Mouse (Mus musculus): ENCODE measurements around the gene Ceacam18. TPM values are rescaled to one million over a fixed set of nuclear protein-coding genes. Genes with fewer than 3 reads are reported as not detected.
A peak's percentile ranks its signal among the peaks of the same experiment; 100 is the strongest.

Ceacam18 gene
- not detected in 2 replicates for polyA plus RNA-seq (2015; fragmentation: Nextera tagmentation; extraction: Ambion mirVana)

- H3K9ac ChIP-seq = no peak within 1 kb of the TSS
- no peak within 1 kb of the TSS for H3K4me2 ChIP-seq
- WGBS = 51% methylated on average over 6 of the region's 6 CpGs
- no peaks in the 10 kb centered on the region for H3K9me3 ChIP-seq (replicated peaks)
- H3K4me1 ChIP-seq = no peaks in the 10 kb centered on the region
- ATAC-seq (replicated peaks; ENCODE audit: low FRiP score) = no peak
- no peak within 1 kb of the TSS for H3K4me3 ChIP-seq (replicated peaks)
- H3K36me3 ChIP-seq = no peaks in the 10 kb centered on the region
- no peak within 1 kb of the TSS for H3K27ac ChIP-seq
- H3K27me3 ChIP-seq = no peaks in the 10 kb centered on the region
These were observed at the start of gene Ceacam18 for GRCm38 (mm10) chr7:43634500-43634899. Gene Ceacam18, plus strand, starts transcription at chr7:43634707.

- H3K4me2 ChIP-seq = no peak overlapping the region
- H3K27ac ChIP-seq = no peak overlapping the region
- H3K4me3 ChIP-seq (replicated peaks) = no peak overlapping the region
- peaks cover 63% of the 10 kb centered on the region for H3K36me3 ChIP-seq
- ATAC-seq (replicated peaks; ENCODE audit: low FRiP score) = no peak
- peaks cover 19% of the 10 kb centered on the region for H3K4me1 ChIP-seq
- no peaks in the 10 kb centered on the region for H3K9me3 ChIP-seq (replicated peaks)
- H3K27me3 ChIP-seq = no peaks in the 10 kb centered on the region
- no peak overlapping the region for H3K9ac ChIP-seq
- 94% methylated on average over 5 of the region's 5 CpGs for WGBS
These were observed 49.7 kb upstream of the Ceacam18 start for GRCm38 (mm10) chr7:43584790-43585189.

GRCm38 (mm10) chr7:43601884-43602283, 32.6 kb upstream of the Ceacam18 start:
- 44% methylated on average over 5 of the region's 5 CpGs for WGBS
- Histone ChIP-seq H3K9ac (no peak overlapping the region), H3K36me3 (no peaks in the 10 kb centered on the region), H3K4me1 (peaks cover 1% of the 10 kb centered on the region; the same call in 1 of the 2 replicates), H3K27me3 (no peaks in the 10 kb centered on the region), H3K9me3 (replicated peaks) (no peaks in the 10 kb centered on the region), H3K4me2 (no peak overlapping the region), H3K4me3 (replicated peaks) (no peak overlapping the region), H3K27ac (no peak overlapping the region)
- ATAC-seq (replicated peaks; ENCODE audit: low FRiP score) = no peak

- Histone ChIP-seq H3K9ac (no peak within 1 kb of the TSS), H3K4me2 (peak within 1 kb of the TSS; percentile 81), H3K36me3 (no peaks in the 10 kb centered on the region), H3K4me1 (peaks cover 9% of the 10 kb centered on the region), H3K9me3 (replicated peaks) (no peaks in the 10 kb centered on the region), H3K4me3 (replicated peaks) (peak within 1 kb of the TSS; percentile 44), H3K27me3 (peaks cover 9% of the 10 kb centered on the region; the same call in 1 of the 2 replicates), H3K27ac (no peak within 1 kb of the TSS)
- ATAC-seq (replicated peaks; ENCODE audit: low FRiP score) = peak; percentile 88
- WGBS = 16% methylated on average over 41 of the region's 41 CpGs
These were observed 27.4 kb upstream of the Ceacam18 start, which contains the start of gene Zfp819 for GRCm38 (mm10) chr7:43606896-43607742. Gene Zfp819, plus strand, starts transcription at chr7:43607169.

GRCm38 (mm10) chr7:43607743-43608287, 26.7 kb upstream of the Ceacam18 start:
- peak overlapping the region; percentile 81 for H3K4me2 ChIP-seq
- H3K4me1 ChIP-seq = peaks cover 9% of the 10 kb centered on the region
- H3K9me3 ChIP-seq (replicated peaks) = no peaks in the 10 kb centered on the region
- WGBS = 39% methylated on average over 5 of the region's 5 CpGs
- no peak overlapping the region for H3K4me3 ChIP-seq (replicated peaks)
- no peak overlapping the region for H3K9ac ChIP-seq
- ATAC-seq (replicated peaks; ENCODE audit: low FRiP score) = no peak
- peaks cover 9% of the 10 kb centered on the region; the same call in 1 of the 2 replicates for H3K27me3 ChIP-seq
- no peaks in the 10 kb centered on the region for H3K36me3 ChIP-seq
- no peak overlapping the region for H3K27ac ChIP-seq

GRCm38 (mm10) chr7:43608316-43608824, 26.1 kb upstream of the Ceacam18 start:
- ATAC-seq (replicated peaks; ENCODE audit: low FRiP score) = no peak
- Histone ChIP-seq H3K9ac (no peak overlapping the region), H3K27ac (no peak overlapping the region), H3K4me1 (peaks cover 9% of the 10 kb centered on the region), H3K36me3 (no peaks in the 10 kb centered on the region), H3K4me3 (replicated peaks) (no peak overlapping the region), H3K27me3 (peaks cover 9% of the 10 kb centered on the region; the same call in 1 of the 2 replicates), H3K9me3 (replicated peaks) (no peaks in the 10 kb centered on the region), H3K4me2 (no peak overlapping the region)
- WGBS = 73% methylated on average over 7 of the region's 7 CpGs

GRCm38 (mm10) chr7:43613816-43614551, 20.5 kb upstream of the Ceacam18 start:
- H3K4me3 ChIP-seq (replicated peaks) = no peak overlapping the region
- no peaks in the 10 kb centered on the region for H3K36me3 ChIP-seq
- no peak for ATAC-seq (replicated peaks; ENCODE audit: low FRiP score)
- H3K9ac ChIP-seq = no peak overlapping the region
- H3K4me2 ChIP-seq = no peak overlapping the region
- no peak overlapping the region for H3K27ac ChIP-seq
- H3K9me3 ChIP-seq (replicated peaks) = no peaks in the 10 kb centered on the region
- H3K27me3 ChIP-seq = no peaks in the 10 kb centered on the region
- H3K4me1 ChIP-seq = no peaks in the 10 kb centered on the region
- 93% methylated on average over 14 of the region's 14 CpGs for WGBS

- 62% methylated on average over 7 of the region's 7 CpGs for WGBS
- no peaks in the 10 kb centered on the region for H3K36me3 ChIP-seq
- no peak for ATAC-seq (replicated peaks; ENCODE audit: low FRiP score)
- no peaks in the 10 kb centered on the region for H3K9me3 ChIP-seq (replicated peaks)
- H3K27me3 ChIP-seq = no peaks in the 10 kb centered on the region
- H3K4me2 ChIP-seq = no peak overlapping the region
- no peak overlapping the region for H3K27ac ChIP-seq
- H3K4me3 ChIP-seq (replicated peaks) = no peak overlapping the region
- 0 out of 2 replicates have a peak, but pooled peaks cover 3% of the 10 kb centered on the region for H3K4me1 ChIP-seq
- H3K9ac ChIP-seq = no peak overlapping the region
These were observed 11.6 kb upstream of the Ceacam18 start for GRCm38 (mm10) chr7:43622927-43623326.

- H3K36me3 ChIP-seq = no peaks in the 10 kb centered on the region
- 8% methylated on average over 10 of the region's 10 CpGs for WGBS
- ATAC-seq (replicated peaks; ENCODE audit: low FRiP score) = 0 out of 2 replicates have a peak, but pooled peaks have one; percentile 25
These were observed 10.7 kb upstream of the Ceacam18 start for GRCm38 (mm10) chr7:43623819-43624218.

GRCm38 (mm10) chr7:43625065-43625464, 9.4 kb upstream of the Ceacam18 start:
- Histone ChIP-seq H3K27ac (no peak overlapping the region), H3K9me3 (replicated peaks) (no peaks in the 10 kb centered on the region), H3K4me2 (no peak overlapping the region), H3K9ac (no peak overlapping the region), H3K4me1 (0 out of 2 replicates have a peak, but pooled peaks cover 3% of the 10 kb centered on the region), H3K27me3 (no peaks in the 10 kb centered on the region), H3K36me3 (no peaks in the 10 kb centered on the region), H3K4me3 (replicated peaks) (no peak overlapping the region)
- WGBS = 67% methylated on average over 3 of the region's 3 CpGs
- peak; percentile 36; the same call in 1 of the 2 replicates for ATAC-seq (replicated peaks; ENCODE audit: low FRiP score)

More at GRCm38 (mm10) chr7:43623819-43624218, 10.7 kb upstream of the Ceacam18 start:
- Histone ChIP-seq H3K4me1 (0 out of 2 replicates have a peak, but pooled peaks cover 3% of the 10 kb centered on the region), H3K4me3 (replicated peaks) (no peak overlapping the region), H3K27ac (no peak overlapping the region), H3K27me3 (no peaks in the 10 kb centered on the region), H3K9ac (no peak overlapping the region), H3K9me3 (replicated peaks) (no peaks in the 10 kb centered on the region), H3K4me2 (peak overlapping the region; percentile 4; the same call in 1 of the 2 replicates)

GRCm38 (mm10) chr7:43625794-43626422, 8.6 kb upstream of the Ceacam18 start:
- no peak for ATAC-seq (replicated peaks; ENCODE audit: low FRiP score)
- no peak overlapping the region for H3K4me2 ChIP-seq
- H3K27me3 ChIP-seq = no peaks in the 10 kb centered on the region
- H3K4me1 ChIP-seq = 0 out of 2 replicates have a peak, but pooled peaks cover 3% of the 10 kb centered on the region
- no peak overlapping the region for H3K9ac ChIP-seq
- no peak overlapping the region for H3K27ac ChIP-seq
- H3K36me3 ChIP-seq = no peaks in the 10 kb centered on the region
- no peak overlapping the region for H3K4me3 ChIP-seq (replicated peaks)
- no peaks in the 10 kb centered on the region for H3K9me3 ChIP-seq (replicated peaks)
- WGBS = 83% methylated on average over 8 of the region's 8 CpGs

All from kidney, embryonic 15.5 days (tissue).